Mouse (Mus musculus): ENCODE measurements around the gene Pank4. TPM values are rescaled to one million over a fixed set of nuclear protein-coding genes. Genes with fewer than 3 reads are reported as not detected.

Pank4 gene
- 44.2 and 47.2 TPM in 2 replicates for polyA plus RNA-seq (2014; fragmentation: Nextera tagmentation; extraction: Ambion mirVana)

DNA sequence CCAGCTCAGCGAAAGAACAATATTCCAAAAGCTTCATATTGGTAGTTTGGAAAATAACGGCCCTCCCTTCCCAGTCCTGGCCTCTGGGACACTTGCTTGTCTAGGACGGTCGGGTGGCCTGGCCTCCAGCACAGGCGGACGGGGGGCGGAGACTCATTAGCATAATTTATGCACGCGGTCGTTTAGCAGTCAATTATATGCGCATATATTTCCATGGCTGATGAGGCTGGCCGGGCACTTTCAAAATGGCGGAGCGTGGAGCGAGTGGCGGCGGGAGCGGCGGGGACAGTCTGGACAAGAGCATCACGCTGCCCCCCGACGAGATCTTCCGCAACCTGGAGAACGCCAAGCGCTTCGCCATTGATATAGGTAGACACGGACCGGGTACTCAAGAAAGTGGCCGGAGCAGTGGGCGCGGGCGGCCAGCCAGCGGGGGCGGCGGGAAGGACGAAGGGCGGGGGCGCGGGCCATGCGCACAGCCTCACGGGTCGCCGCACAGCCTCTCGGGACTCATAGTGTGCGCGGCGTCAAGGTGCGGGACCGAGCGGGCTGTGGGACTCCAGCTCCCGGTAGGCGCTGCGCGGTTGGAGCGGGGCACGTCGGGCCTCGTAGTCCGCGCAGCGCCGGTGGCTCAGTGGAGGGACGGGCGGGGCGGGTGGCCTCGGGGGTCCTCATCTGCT lies at the start of gene Pank4:
Gene Pank4 (plus strand): TSS at position 223 of the 680 bp plus-strand sequence.
- DNase-seq (ENCODE audit: low spot score) (peak; percentile 89), ATAC-seq (replicated peaks; ENCODE audit: low FRiP score) (peak; percentile 87)
- Histone ChIP-seq H3K4me1 (replicated peaks; ENCODE audit: control insufficient read depth, insufficient read depth, low read length) (peaks cover 32% of the 10 kb centered on the region), H3K27ac (ENCODE audit: low read depth, low read length) (peak within 1 kb of the TSS; percentile 97), H3K9me3 (ENCODE audit: control insufficient read depth, low read length) (no peaks in the 10 kb centered on the region), H3K9ac (ENCODE audit: low read depth, low read length) (peak within 1 kb of the TSS; percentile 94), H3K27me3 (replicated peaks; ENCODE audit: control insufficient read depth, insufficient read depth, low read length) (peaks cover 46% of the 10 kb centered on the region), H3K4me3 (ENCODE audit: low read depth, low read length) (peak within 1 kb of the TSS; percentile 92), H3K36me3 (ENCODE audit: control insufficient read depth, insufficient read depth, low read length) (peaks cover 5% of the 10 kb centered on the region; the same call in 1 of the 2 replicates), H3K4me2 (peak within 1 kb of the TSS; percentile 88)
- under 1% methylated on average over 66 of the region's 66 CpGs for WGBS

DNA sequence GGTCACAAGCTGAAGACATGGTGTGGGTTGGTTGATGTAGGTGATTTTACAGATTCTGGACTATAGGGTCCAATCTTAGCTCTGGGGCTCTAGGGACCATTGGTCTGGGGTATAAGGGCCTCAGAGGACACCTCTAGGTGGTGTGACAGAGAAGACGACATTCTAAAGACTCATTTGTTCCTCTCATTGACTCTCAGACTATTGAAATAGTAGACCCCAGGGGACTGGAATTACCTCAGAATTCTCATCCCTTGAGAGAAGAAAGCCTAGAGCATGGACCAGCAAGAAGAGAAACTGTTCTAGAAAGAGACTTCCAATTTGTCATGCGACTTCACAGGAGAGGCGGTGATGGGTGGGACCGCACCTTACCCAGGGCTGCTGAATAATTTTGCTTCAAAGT lies 49.7 kb upstream of the Pank4 start:
- Histone ChIP-seq H3K4me1 (replicated peaks; ENCODE audit: control insufficient read depth, insufficient read depth, low read length) (peaks cover 46% of the 10 kb centered on the region), H3K27me3 (replicated peaks; ENCODE audit: control insufficient read depth, insufficient read depth, low read length) (no peaks in the 10 kb centered on the region), H3K9ac (ENCODE audit: low read depth, low read length) (no peak overlapping the region), H3K4me3 (ENCODE audit: low read depth, low read length) (no peak overlapping the region), H3K36me3 (ENCODE audit: control insufficient read depth, insufficient read depth, low read length) (peaks cover 13% of the 10 kb centered on the region), H3K27ac (ENCODE audit: low read depth, low read length) (peak overlapping the region; percentile 2; the same call in 1 of the 2 replicates), H3K4me2 (no peak overlapping the region), H3K9me3 (ENCODE audit: control insufficient read depth, low read length) (no peaks in the 10 kb centered on the region)
- DNase-seq (ENCODE audit: low spot score) (no peak), ATAC-seq (replicated peaks; ENCODE audit: low FRiP score) (no peak)
- 92% methylated on average over 4 of the region's 4 CpGs for WGBS

DNA sequence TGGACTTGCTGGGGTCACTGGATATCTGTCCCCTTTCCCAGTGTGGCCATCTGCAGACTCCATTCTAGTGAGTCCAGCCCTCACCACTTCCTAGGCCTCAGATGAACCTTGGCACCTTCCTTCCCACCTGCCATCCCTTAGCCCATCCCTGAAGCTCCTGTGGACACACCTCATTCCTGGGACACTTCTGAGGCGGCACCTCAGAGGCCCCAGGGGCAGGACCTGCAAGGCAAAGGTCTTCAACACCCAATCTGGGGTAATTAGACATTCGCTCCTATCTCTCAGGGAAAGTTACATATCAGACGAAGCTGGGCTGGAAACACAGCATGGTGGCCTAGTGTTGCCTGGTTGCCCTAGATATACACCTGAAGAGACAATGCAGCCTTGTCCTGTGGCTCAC lies 49.2 kb upstream of the Pank4 start:
- H3K36me3 ChIP-seq (ENCODE audit: control insufficient read depth, insufficient read depth, low read length): peaks cover 13% of the 10 kb centered on the region
- H3K9ac ChIP-seq (ENCODE audit: low read depth, low read length): no peak overlapping the region
- no peaks in the 10 kb centered on the region for H3K9me3 ChIP-seq (ENCODE audit: control insufficient read depth, low read length)
- H3K27ac ChIP-seq (ENCODE audit: low read depth, low read length): peak overlapping the region; percentile 2; the same call in 1 of the 2 replicates
- H3K4me3 ChIP-seq (ENCODE audit: low read depth, low read length): no peak overlapping the region
- ATAC-seq (replicated peaks; ENCODE audit: low FRiP score) (no peak), DNase-seq (ENCODE audit: low spot score) (no peak)
- H3K27me3 ChIP-seq (replicated peaks; ENCODE audit: control insufficient read depth, insufficient read depth, low read length): no peaks in the 10 kb centered on the region
- no peak overlapping the region for H3K4me2 ChIP-seq
- H3K4me1 ChIP-seq (replicated peaks; ENCODE audit: control insufficient read depth, insufficient read depth, low read length): peaks cover 45% of the 10 kb centered on the region
- 69% methylated on average over 3 of the region's 3 CpGs for WGBS

DNA sequence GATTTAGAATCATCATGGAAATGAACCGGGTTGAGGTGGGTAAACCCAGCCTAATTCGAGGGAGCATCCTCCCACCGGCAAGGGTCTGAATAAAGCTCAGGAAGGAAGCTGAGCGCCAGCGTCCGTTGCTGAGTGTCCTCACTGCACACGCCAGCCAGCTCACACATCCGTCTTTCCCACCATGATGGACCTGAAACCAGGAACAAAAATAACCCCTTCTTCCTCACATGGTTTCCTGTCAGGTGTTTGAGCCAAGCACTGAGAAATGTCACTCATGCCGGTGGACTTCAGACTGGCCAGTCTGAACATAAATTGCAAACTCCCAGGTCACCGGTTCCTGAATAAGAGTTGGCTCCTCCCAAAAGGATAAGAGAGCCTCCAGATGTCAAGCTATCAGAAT lies 48.6 kb upstream of the Pank4 start:
- H3K4me1 ChIP-seq (replicated peaks; ENCODE audit: control insufficient read depth, insufficient read depth, low read length): peaks cover 39% of the 10 kb centered on the region
- peaks cover 13% of the 10 kb centered on the region for H3K36me3 ChIP-seq (ENCODE audit: control insufficient read depth, insufficient read depth, low read length)

DNA sequence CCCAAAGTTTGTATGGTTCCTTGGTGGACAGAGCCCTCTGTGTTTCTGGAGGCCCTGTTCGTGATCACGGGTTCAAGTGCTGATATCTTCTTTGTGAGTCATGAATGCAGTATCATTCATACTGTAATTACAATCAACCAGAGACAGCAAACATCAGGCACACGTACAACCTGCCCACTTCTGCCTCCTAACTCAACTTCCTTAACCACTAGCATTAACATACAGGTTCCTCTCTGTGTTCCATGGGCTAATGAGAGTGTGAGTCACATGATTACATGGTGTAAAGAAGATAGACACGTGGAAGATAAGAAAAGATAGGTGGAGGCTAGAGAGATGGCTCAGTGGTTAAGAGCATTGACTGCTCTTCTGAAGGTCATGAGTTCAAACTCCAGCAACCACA lies 47.3 kb upstream of the Pank4 start:
- peak overlapping the region; percentile 19; the same call in 1 of the 2 replicates for H3K27ac ChIP-seq (ENCODE audit: low read depth, low read length)
- ATAC-seq (replicated peaks; ENCODE audit: low FRiP score) (no peak; the same call in 1 of the 2 replicates), DNase-seq (ENCODE audit: low spot score) (no peak)
- WGBS: 64% methylated on average over 4 of the region's 4 CpGs
- H3K4me3 ChIP-seq (ENCODE audit: low read depth, low read length): no peak overlapping the region
- H3K27me3 ChIP-seq (replicated peaks; ENCODE audit: control insufficient read depth, insufficient read depth, low read length): no peaks in the 10 kb centered on the region
- peaks cover 26% of the 10 kb centered on the region for H3K4me1 ChIP-seq (replicated peaks; ENCODE audit: control insufficient read depth, insufficient read depth, low read length)
- H3K36me3 ChIP-seq (ENCODE audit: control insufficient read depth, insufficient read depth, low read length): peaks cover 17% of the 10 kb centered on the region
- H3K9me3 ChIP-seq (ENCODE audit: control insufficient read depth, low read length): no peaks in the 10 kb centered on the region
- no peak overlapping the region for H3K9ac ChIP-seq (ENCODE audit: low read depth, low read length)
- H3K4me2 ChIP-seq: no peak overlapping the region

More for the DNA sequence above, 48.6 kb upstream of the Pank4 start:
- 57% methylated on average over 10 of the region's 10 CpGs for WGBS
- Histone ChIP-seq H3K9me3 (ENCODE audit: control insufficient read depth, low read length) (no peaks in the 10 kb centered on the region), H3K27me3 (replicated peaks; ENCODE audit: control insufficient read depth, insufficient read depth, low read length) (no peaks in the 10 kb centered on the region), H3K4me2 (no peak overlapping the region), H3K4me3 (ENCODE audit: low read depth, low read length) (no peak overlapping the region), H3K9ac (ENCODE audit: low read depth, low read length) (no peak overlapping the region), H3K27ac (ENCODE audit: low read depth, low read length) (peak overlapping the region; percentile 55)
- ATAC-seq (replicated peaks; ENCODE audit: low FRiP score): no peak
- no peak for DNase-seq (ENCODE audit: low spot score)

DNA sequence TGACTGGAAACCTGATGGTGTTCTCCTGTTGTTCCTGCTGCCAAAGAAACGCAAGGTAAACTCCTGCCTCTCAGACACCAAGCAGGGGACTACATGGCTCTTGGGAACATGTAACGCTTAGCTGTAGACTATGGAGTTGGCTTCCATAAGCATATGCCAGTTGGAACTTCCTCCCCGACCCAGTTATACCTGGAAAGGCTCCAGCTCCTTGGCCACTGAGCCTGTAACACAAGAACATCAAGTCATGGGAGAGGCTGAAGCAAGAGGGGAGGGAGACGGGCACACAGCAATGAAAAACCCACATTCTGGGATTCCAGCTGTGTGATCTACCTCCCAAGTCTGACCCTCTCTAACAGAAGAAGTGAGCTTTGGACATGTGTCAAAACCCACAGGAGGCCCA lies 41.6 kb upstream of the Pank4 start:
- no peaks in the 10 kb centered on the region for H3K27me3 ChIP-seq (replicated peaks; ENCODE audit: control insufficient read depth, insufficient read depth, low read length)
- H3K36me3 ChIP-seq (ENCODE audit: control insufficient read depth, insufficient read depth, low read length): peaks cover 47% of the 10 kb centered on the region
- no peak overlapping the region for H3K9ac ChIP-seq (ENCODE audit: low read depth, low read length)
- ATAC-seq (replicated peaks; ENCODE audit: low FRiP score): no peak
- H3K4me2 ChIP-seq: no peak overlapping the region
- no peak overlapping the region for H3K4me3 ChIP-seq (ENCODE audit: low read depth, low read length)
- no peaks in the 10 kb centered on the region for H3K9me3 ChIP-seq (ENCODE audit: control insufficient read depth, low read length)
- peaks cover 24% of the 10 kb centered on the region for H3K4me1 ChIP-seq (replicated peaks; ENCODE audit: control insufficient read depth, insufficient read depth, low read length)
- H3K27ac ChIP-seq (ENCODE audit: low read depth, low read length): no peak overlapping the region
- WGBS: 86% methylated on average over 4 of the region's 4 CpGs
- no peak for DNase-seq (ENCODE audit: low spot score)

DNA sequence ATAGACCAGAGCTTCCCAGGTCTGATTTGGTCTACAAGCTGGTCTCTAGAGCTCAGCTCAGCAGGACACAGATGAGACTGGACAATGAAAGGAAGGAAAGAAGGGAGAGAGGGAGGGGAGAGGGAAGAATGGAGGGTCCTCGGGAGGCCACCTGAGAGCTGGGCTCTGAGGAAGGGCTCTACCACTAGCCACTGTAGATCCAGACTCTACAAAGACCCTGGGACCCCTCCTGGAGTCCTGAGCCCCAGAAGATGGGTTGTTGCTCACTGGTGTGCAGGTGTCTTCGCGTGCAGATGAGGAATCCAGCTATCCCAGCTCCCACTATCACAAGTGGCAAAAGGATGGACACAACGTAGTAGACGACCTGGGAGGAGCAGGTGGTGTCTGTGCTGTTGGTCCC lies 41.0 kb upstream of the Pank4 start:
- H3K4me1 ChIP-seq (replicated peaks; ENCODE audit: control insufficient read depth, insufficient read depth, low read length): peaks cover 30% of the 10 kb centered on the region
- no peak for ATAC-seq (replicated peaks; ENCODE audit: low FRiP score)
- 80% methylated on average over 5 of the region's 5 CpGs for WGBS
- H3K27ac ChIP-seq (ENCODE audit: low read depth, low read length): no peak overlapping the region
- H3K4me2 ChIP-seq: no peak overlapping the region
- H3K36me3 ChIP-seq (ENCODE audit: control insufficient read depth, insufficient read depth, low read length): peaks cover 40% of the 10 kb centered on the region
- H3K27me3 ChIP-seq (replicated peaks; ENCODE audit: control insufficient read depth, insufficient read depth, low read length): no peaks in the 10 kb centered on the region
- no peak for DNase-seq (ENCODE audit: low spot score)
- no peak overlapping the region for H3K9ac ChIP-seq (ENCODE audit: low read depth, low read length)
- no peaks in the 10 kb centered on the region for H3K9me3 ChIP-seq (ENCODE audit: control insufficient read depth, low read length)
- no peak overlapping the region for H3K4me3 ChIP-seq (ENCODE audit: low read depth, low read length)

DNA sequence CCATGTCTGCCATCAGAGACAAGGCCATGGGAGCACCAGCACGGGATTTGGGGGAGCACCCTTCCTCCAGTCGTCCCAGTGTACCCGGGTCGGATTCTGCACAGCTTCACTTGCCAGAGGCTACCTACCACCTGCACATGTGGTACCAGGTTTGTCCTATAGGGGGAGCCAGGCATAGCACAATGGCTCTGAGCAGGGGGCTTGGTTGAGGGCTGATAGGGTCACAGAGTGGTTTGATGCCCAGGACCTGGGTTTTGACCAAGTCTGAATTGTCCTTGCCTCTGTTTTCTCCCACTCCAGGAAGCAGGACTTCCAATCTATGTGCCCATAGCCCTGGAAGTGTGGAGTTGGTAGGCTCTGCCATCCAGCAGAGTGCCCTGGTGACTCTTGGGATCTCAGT lies 38.5 kb upstream of the Pank4 start:
- H3K36me3 ChIP-seq (ENCODE audit: control insufficient read depth, insufficient read depth, low read length): peaks cover 34% of the 10 kb centered on the region; the same call in 1 of the 2 replicates
- peak overlapping the region; percentile 90 for H3K4me2 ChIP-seq
- H3K9me3 ChIP-seq (ENCODE audit: control insufficient read depth, low read length): no peaks in the 10 kb centered on the region
- DNase-seq (ENCODE audit: low spot score) (no peak), ATAC-seq (replicated peaks; ENCODE audit: low FRiP score) (no peak)
- peaks cover 47% of the 10 kb centered on the region for H3K4me1 ChIP-seq (replicated peaks; ENCODE audit: control insufficient read depth, insufficient read depth, low read length)
- peak overlapping the region; percentile 72; the same call in 1 of the 2 replicates for H3K9ac ChIP-seq (ENCODE audit: low read depth, low read length)
- peak overlapping the region; percentile 12 for H3K4me3 ChIP-seq (ENCODE audit: low read depth, low read length)
- H3K27me3 ChIP-seq (replicated peaks; ENCODE audit: control insufficient read depth, insufficient read depth, low read length): no peaks in the 10 kb centered on the region
- H3K27ac ChIP-seq (ENCODE audit: low read depth, low read length): no peak overlapping the region
- WGBS: 45% methylated on average over 4 of the region's 4 CpGs

All from liver, embryonic 11.5 days (tissue).